Mouse (Mus musculus): ENCODE measurements at regions not wholly inside any gene's neighbourhood (a gene's known extent, or its start where the extent isn't known, plus 50 kb on each side); places are given as distances from the start of the nearest gene placed in this dataset.

DNA sequence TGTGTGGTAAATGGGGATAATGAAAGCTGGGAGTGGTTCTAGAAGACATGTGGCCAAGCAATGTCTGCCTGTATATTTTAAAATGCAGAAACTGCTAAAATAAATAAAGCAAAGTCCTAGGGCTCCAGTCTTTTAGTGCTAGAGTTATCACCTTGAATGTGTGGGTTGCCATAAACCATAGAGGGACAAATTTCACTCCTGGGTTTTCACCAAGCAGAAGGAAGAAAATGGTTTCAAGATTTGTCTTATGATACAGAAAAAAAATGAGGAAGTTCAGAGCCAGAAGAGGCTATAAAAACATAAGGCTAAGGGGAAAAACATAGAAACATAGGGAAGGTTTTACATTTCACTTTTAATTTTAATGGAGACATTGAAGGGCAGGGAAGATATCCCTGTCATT is 276.1 kb upstream of the 2610001J05Rik start:
- no peak overlapping the region for H3K27ac ChIP-seq (replicated peaks)
- H3K4me1 ChIP-seq (replicated peaks), result no peaks in the 10 kb centered on the region
- H3K9me3 ChIP-seq, result no peaks in the 10 kb centered on the region
- H3K9ac ChIP-seq, result no peak overlapping the region
- H3K36me3 ChIP-seq, result no peaks in the 10 kb centered on the region
- H3K4me2 ChIP-seq, result no peak overlapping the region
- H3K4me3 ChIP-seq, result no peak overlapping the region
- ATAC-seq (ENCODE audit: low FRiP score, low read depth), result no peak
- no peaks in the 10 kb centered on the region for H3K27me3 ChIP-seq

GRCm38 (mm10) chr6:14146394-14146793 is 275.1 kb upstream of the 2610001J05Rik start:
- no peak for ATAC-seq (ENCODE audit: low FRiP score, low read depth)
- WGBS, result 89% methylated on average over 4 of the region's 4 CpGs
- Histone ChIP-seq H3K4me1 (replicated peaks) (no peaks in the 10 kb centered on the region), H3K27ac (replicated peaks) (no peak overlapping the region), H3K9me3 (no peaks in the 10 kb centered on the region), H3K9ac (no peak overlapping the region), H3K27me3 (no peaks in the 10 kb centered on the region), H3K4me3 (no peak overlapping the region), H3K36me3 (no peaks in the 10 kb centered on the region), H3K4me2 (no peak overlapping the region)

- Histone ChIP-seq H3K27me3 (no peaks in the 10 kb centered on the region), H3K4me2 (no peak overlapping the region), H3K9ac (no peak overlapping the region), H3K4me1 (replicated peaks) (no peaks in the 10 kb centered on the region), H3K36me3 (no peaks in the 10 kb centered on the region), H3K4me3 (no peak overlapping the region), H3K27ac (replicated peaks) (no peak overlapping the region), H3K9me3 (no peaks in the 10 kb centered on the region)
- WGBS, result 86% methylated on average over 8 of the region's 8 CpGs
- no peak for ATAC-seq (ENCODE audit: low FRiP score, low read depth)
Measured at GRCm38 (mm10) chr6:14142107-14142751, 270.9 kb upstream of the 2610001J05Rik start.

DNA sequence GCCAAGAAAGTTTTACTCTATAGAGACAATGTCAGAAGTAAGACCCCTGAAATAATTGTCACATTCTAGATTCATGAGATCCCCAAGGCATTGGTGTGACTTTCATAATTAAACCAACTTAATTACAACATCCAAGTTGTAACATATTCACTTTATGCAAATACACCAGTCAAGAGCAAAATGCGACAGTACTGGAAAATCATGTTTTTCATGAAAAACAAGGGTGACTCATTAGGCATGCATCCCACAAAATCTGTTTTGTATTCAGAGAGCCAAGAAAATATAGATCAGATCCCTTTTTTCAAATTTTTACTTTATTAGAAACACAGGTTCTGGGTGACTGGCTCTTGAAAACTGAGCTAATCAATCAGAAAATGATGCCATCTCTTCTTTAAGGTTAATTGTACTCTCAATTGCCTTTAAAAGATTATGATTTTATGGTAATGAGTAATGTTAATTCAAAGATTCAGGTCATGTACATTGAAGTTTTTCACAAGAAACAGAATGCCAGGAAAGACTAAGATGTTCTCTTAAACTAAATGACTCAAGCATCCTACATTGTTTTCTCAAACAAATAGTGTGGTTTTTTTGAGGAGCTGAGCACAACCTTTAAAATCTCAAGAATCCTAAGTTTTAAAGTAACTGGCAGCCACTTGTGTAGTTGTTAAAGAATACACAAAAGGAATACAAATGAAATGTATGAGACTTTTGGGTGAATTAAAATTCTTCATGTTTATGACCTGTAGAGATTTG is 259.2 kb upstream of the 2610001J05Rik start:
- 80% methylated on average over 1 of the region's 1 CpGs for WGBS
- H3K4me1 ChIP-seq (replicated peaks), result no peaks in the 10 kb centered on the region

GRCm38 (mm10) chr6:14129394-14129793 is 258.1 kb upstream of the 2610001J05Rik start:
- no peak for ATAC-seq (ENCODE audit: low FRiP score, low read depth)
- no peaks in the 10 kb centered on the region for H3K4me1 ChIP-seq (replicated peaks)

More for the DNA sequence above, 259.2 kb upstream of the 2610001J05Rik start:
- no peak for ATAC-seq (ENCODE audit: low FRiP score, low read depth)
- no peaks in the 10 kb centered on the region for H3K36me3 ChIP-seq
- H3K27me3 ChIP-seq, result no peaks in the 10 kb centered on the region
- H3K4me3 ChIP-seq, result no peak overlapping the region
- no peak overlapping the region for H3K9ac ChIP-seq
- H3K4me2 ChIP-seq, result no peak overlapping the region
- no peaks in the 10 kb centered on the region for H3K9me3 ChIP-seq
- H3K27ac ChIP-seq (replicated peaks), result no peak overlapping the region

GRCm38 (mm10) chr6:14122311-14122710 is 251.0 kb upstream of the 2610001J05Rik start:
- WGBS, result 93% methylated on average over 3 of the region's 3 CpGs
- Histone ChIP-seq H3K4me3 (no peak overlapping the region), H3K27me3 (no peaks in the 10 kb centered on the region), H3K36me3 (no peaks in the 10 kb centered on the region), H3K4me2 (no peak overlapping the region), H3K9me3 (no peaks in the 10 kb centered on the region), H3K9ac (no peak overlapping the region), H3K27ac (replicated peaks) (no peak overlapping the region), H3K4me1 (replicated peaks) (no peaks in the 10 kb centered on the region)
- ATAC-seq (ENCODE audit: low FRiP score, low read depth), result no peak

More at GRCm38 (mm10) chr6:14129394-14129793, 258.1 kb upstream of the 2610001J05Rik start:
- H3K4me2 ChIP-seq, result no peak overlapping the region
- H3K36me3 ChIP-seq, result no peaks in the 10 kb centered on the region
- H3K27me3 ChIP-seq, result no peaks in the 10 kb centered on the region
- no peak overlapping the region for H3K27ac ChIP-seq (replicated peaks)
- no peak overlapping the region for H3K9ac ChIP-seq
- H3K4me3 ChIP-seq, result no peak overlapping the region
- H3K9me3 ChIP-seq, result no peaks in the 10 kb centered on the region

GRCm38 (mm10) chr6:14121479-14121878 is 250.2 kb upstream of the 2610001J05Rik start:
- Histone ChIP-seq H3K4me1 (replicated peaks) (no peaks in the 10 kb centered on the region), H3K36me3 (no peaks in the 10 kb centered on the region), H3K27ac (replicated peaks) (no peak overlapping the region), H3K4me3 (no peak overlapping the region), H3K9ac (no peak overlapping the region), H3K27me3 (no peaks in the 10 kb centered on the region), H3K4me2 (no peak overlapping the region), H3K9me3 (no peaks in the 10 kb centered on the region)
- no peak for ATAC-seq (ENCODE audit: low FRiP score, low read depth)
- WGBS, result 99% methylated on average over 5 of the region's 5 CpGs

- 54% methylated on average over 1 of the region's 1 CpGs for WGBS
- ATAC-seq (ENCODE audit: low FRiP score, low read depth), result no peak
- H3K9ac ChIP-seq, result no peak overlapping the region
Measured at GRCm38 (mm10) chr6:14094907-14095306, 223.6 kb upstream of the 2610001J05Rik start.

GRCm38 (mm10) chr6:14081884-14082283 is 210.6 kb upstream of the 2610001J05Rik start:
- H3K4me2 ChIP-seq, result no peak overlapping the region
- H3K4me1 ChIP-seq (replicated peaks), result no peaks in the 10 kb centered on the region
- no peak overlapping the region for H3K4me3 ChIP-seq
- H3K9me3 ChIP-seq, result no peaks in the 10 kb centered on the region
- ATAC-seq (ENCODE audit: low FRiP score, low read depth), result no peak
- no peak overlapping the region for H3K9ac ChIP-seq
- no peak overlapping the region for H3K27ac ChIP-seq (replicated peaks)
- H3K36me3 ChIP-seq, result no peaks in the 10 kb centered on the region
- H3K27me3 ChIP-seq, result no peaks in the 10 kb centered on the region
- WGBS, result 62% methylated on average over 1 of the region's 1 CpGs

More at GRCm38 (mm10) chr6:14094907-14095306, 223.6 kb upstream of the 2610001J05Rik start:
- Histone ChIP-seq H3K4me2 (no peak overlapping the region), H3K4me1 (replicated peaks) (no peaks in the 10 kb centered on the region), H3K9me3 (no peaks in the 10 kb centered on the region), H3K36me3 (no peaks in the 10 kb centered on the region), H3K27ac (replicated peaks) (no peak overlapping the region), H3K4me3 (no peak overlapping the region), H3K27me3 (no peaks in the 10 kb centered on the region)

- Histone ChIP-seq H3K27me3 (no peaks in the 10 kb centered on the region), H3K4me1 (replicated peaks) (no peaks in the 10 kb centered on the region), H3K4me3 (no peak overlapping the region), H3K4me2 (no peak overlapping the region), H3K9me3 (no peaks in the 10 kb centered on the region), H3K36me3 (no peaks in the 10 kb centered on the region), H3K27ac (replicated peaks) (no peak overlapping the region), H3K9ac (no peak overlapping the region)
- WGBS, result 74% methylated on average over 2 of the region's 2 CpGs
- no peak for ATAC-seq (ENCODE audit: low FRiP score, low read depth)
Measured at GRCm38 (mm10) chr6:14063735-14064134, 192.4 kb upstream of the 2610001J05Rik start.

DNA sequence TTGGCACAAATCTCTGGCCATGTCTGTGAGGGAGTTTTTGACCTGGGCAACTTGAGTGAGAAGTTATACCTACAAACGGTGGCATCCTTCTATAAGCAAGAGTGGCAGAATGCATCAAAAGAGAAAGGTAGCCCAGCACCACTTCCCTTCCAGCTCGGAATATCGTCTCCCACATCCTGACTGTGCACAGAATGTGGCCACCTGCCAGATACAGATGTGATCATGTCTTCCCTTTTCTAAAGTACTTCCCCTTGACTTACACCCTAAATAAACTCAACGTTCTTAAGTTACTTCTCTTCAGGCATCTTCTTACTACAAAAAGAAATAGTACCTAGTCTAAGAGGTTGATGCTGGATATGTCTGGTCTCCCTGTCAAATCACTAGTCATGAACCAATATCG is 175.2 kb upstream of the 2610001J05Rik start:
- Histone ChIP-seq H3K4me2 (no peak overlapping the region), H3K9ac (no peak overlapping the region), H3K4me3 (no peak overlapping the region), H3K4me1 (replicated peaks) (no peaks in the 10 kb centered on the region), H3K27me3 (no peaks in the 10 kb centered on the region), H3K36me3 (no peaks in the 10 kb centered on the region), H3K27ac (replicated peaks) (no peak overlapping the region), H3K9me3 (no peaks in the 10 kb centered on the region)
- no peak for ATAC-seq (ENCODE audit: low FRiP score, low read depth)
- 88% methylated on average over 5 of the region's 5 CpGs for WGBS

GRCm38 (mm10) chr6:14044654-14045053 is 173.3 kb upstream of the 2610001J05Rik start:
- Histone ChIP-seq H3K4me3 (no peak overlapping the region), H3K9me3 (no peaks in the 10 kb centered on the region), H3K27me3 (no peaks in the 10 kb centered on the region), H3K4me1 (replicated peaks) (no peaks in the 10 kb centered on the region), H3K9ac (no peak overlapping the region), H3K36me3 (no peaks in the 10 kb centered on the region), H3K4me2 (no peak overlapping the region), H3K27ac (replicated peaks) (no peak overlapping the region)
- ATAC-seq (ENCODE audit: low FRiP score, low read depth), result no peak
- 88% methylated on average over 3 of the region's 3 CpGs for WGBS
